ENCODE assay signal across 12 mouse cellular contexts in the genomic region with DNA sequence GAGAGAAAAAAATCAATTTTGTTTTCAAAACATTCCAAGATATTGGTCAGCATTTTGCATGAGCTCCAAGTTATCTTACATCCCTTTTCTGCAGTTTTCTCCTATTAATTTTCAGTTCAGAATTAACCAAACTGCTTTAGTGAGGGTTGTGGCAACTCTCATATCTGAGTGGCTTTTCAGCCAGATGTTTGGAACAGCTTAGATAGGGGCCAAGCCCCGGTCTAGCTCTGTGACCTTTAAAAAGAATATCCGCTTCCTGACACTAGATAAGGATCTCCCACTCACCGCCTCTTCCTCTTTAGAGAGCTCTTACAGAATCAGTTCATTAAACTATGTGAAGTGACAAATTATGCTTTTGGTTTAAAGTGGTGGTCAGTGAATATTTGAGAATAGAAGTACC. TPM values are rescaled to one million over a fixed set of nuclear protein-coding genes. Genes with fewer than 3 reads are reported as not detected.
DNase-seq lines count a peak whose midpoint lies in the region; ATAC-seq and TF ChIP-seq lines count a peak whose summit lies in the region.
"Had no signal": no experiment of that assay in that cellular context is flagged by ENCODE, and none has a peak within 500 bp of the region (broad histone marks: within the 10 kb centered on the region; RNA-seq: fewer than 3 reads in every experiment).

No protein-coding gene starts in this region.

- H3K9me3 ChIP-seq in lung, postnatal 0 days (ENCODE audit: low read length) = no peaks in the 10 kb centered on the region
- H3K9me3 ChIP-seq in liver, embryonic 11.5 days (ENCODE audit: control insufficient read depth, low read length) = no peaks in the 10 kb centered on the region

- no peak overlapping the region for H3K9ac ChIP-seq in lung, postnatal 0 days (replicated peaks; ENCODE audit: low read depth)
- H3K9ac ChIP-seq in liver, embryonic 11.5 days (ENCODE audit: low read depth, low read length) = no peak overlapping the region

- H3K4me3 ChIP-seq in lung, postnatal 0 days (ENCODE audit: low read depth, low read length) = no peak overlapping the region
- H3K4me3 ChIP-seq in liver, embryonic 11.5 days (ENCODE audit: low read depth, low read length) = no peak overlapping the region

- H3K36me3 ChIP-seq in lung, postnatal 0 days (ENCODE audit: insufficient read depth, low read length) = no peaks in the 10 kb centered on the region
- no peaks in the 10 kb centered on the region for H3K36me3 ChIP-seq in liver, embryonic 11.5 days (ENCODE audit: control insufficient read depth, insufficient read depth, low read length)

- DNase-seq in lung, postnatal 0 days (ENCODE audit: low spot score) = peak; percentile 43
- no peak for DNase-seq in lung, postnatal 14 days
- peak; percentile 79 for DNase-seq in T-cell, adult 2 months (ENCODE audit: low spot score)
- DNase-seq in liver, embryonic 11.5 days (ENCODE audit: low spot score) = no peak
- no peak for DNase-seq in cerebellum, adult 11-12 months
- no peak for DNase-seq in layer of hippocampus, adult 9-11 months
- DNase-seq: adrenal gland, postnatal 25 days; cerebellum, adult 9-11 months; heart, postnatal 14 days had no signal

- H3K4me1 ChIP-seq in lung, postnatal 0 days (ENCODE audit: insufficient read depth, low read depth, low read length) = peaks cover 16% of the 10 kb centered on the region; the same call in 1 of the 2 replicates
- peaks cover 14% of the 10 kb centered on the region for H3K4me1 ChIP-seq in liver, embryonic 11.5 days (replicated peaks; ENCODE audit: control insufficient read depth, insufficient read depth, low read length)

- WGBS in lung, postnatal 0 days = 14% methylated on average over 3 of the region's 3 CpGs
- 14% methylated on average over 3 of the region's 3 CpGs for WGBS in liver, embryonic 11.5 days

- peak; percentile 48; the same call in 1 of the 2 replicates for ATAC-seq in lung, postnatal 0 days
- peak; percentile 65 for ATAC-seq in liver, embryonic 11.5 days (replicated peaks; ENCODE audit: low FRiP score)
- peak; percentile 60; the same call in 1 of the 2 replicates for ATAC-seq in neutrophil, adult 5-6 weeks (ENCODE audit: extremely low read depth, insufficient number of reproducible peaks, low FRiP score, poor library complexity, severe bottlenecking)
- ATAC-seq: intestine, postnatal 0 days had no signal

- H3K27me3 ChIP-seq in lung, postnatal 0 days (replicated peaks; ENCODE audit: insufficient read depth, low read length) = no peaks in the 10 kb centered on the region
- no peaks in the 10 kb centered on the region for H3K27me3 ChIP-seq in liver, embryonic 11.5 days (replicated peaks; ENCODE audit: control insufficient read depth, insufficient read depth, low read length)

- no peak for TF ChIP-seq CTCF in lung, postnatal 0 days (IDR thresholded peaks at IDR 0.05)

- peak; percentile 35; the same call in 1 of the 2 replicates for TF ChIP-seq EP300 in lung, postnatal 0 days (IDR thresholded peaks at IDR 0.05)

- H3K27ac ChIP-seq in lung, postnatal 0 days (ENCODE audit: low read length) = no peak overlapping the region
- H3K27ac ChIP-seq in liver, embryonic 11.5 days (ENCODE audit: low read depth, low read length) = no peak overlapping the region

- H3K4me2 ChIP-seq in lung, postnatal 0 days (replicated peaks; ENCODE audit: low read depth, low read length) = no peak overlapping the region
- peak overlapping the region; percentile 36; the same call in 1 of the 2 replicates for H3K4me2 ChIP-seq in liver, embryonic 11.5 days
- H3K4me2 ChIP-seq: midbrain, embryonic 11.5 days had no signal

RNA-seq across cellular contexts. Expression of gene Cblb, which starts 50.7 kb away (rescaled TPM):
- 8.4 and 8.7 TPM in 2 replicates for polyA plus RNA-seq in lung, postnatal 0 days (2015; fragmentation: Nextera tagmentation; extraction: Ambion mirVana)
- polyA plus RNA-seq in liver, embryonic 11.5 days (2014; fragmentation: Nextera tagmentation; extraction: Ambion mirVana) = 10.6 and 11.1 TPM in 2 replicates
- total RNA-seq in neutrophil, adult 5-6 weeks (2017) = 45.4 and 48.6 TPM in 2 replicates

Comparison
In these comparisons a context has a peak if more than half of its experiments do, and no peak if none do; other contexts are left out.
1. DNase-seq: peak in lung, postnatal 0 days (single experiment) and T-cell, adult 2 months (single experiment); none in lung, postnatal 14 days (single experiment), liver, embryonic 11.5 days (single experiment), cerebellum, adult 11-12 months (single experiment) and layer of hippocampus, adult 9-11 months (single experiment).
2. Peak in every context shown above with its lines, with median percentiles within 50 percentile points of each other: ATAC-seq.